Mouse (Mus musculus) stomach, postnatal 0 days (tissue): ENCODE measurements at regions not wholly inside any gene's neighbourhood (a gene's known extent, or its start where the extent isn't known, plus 50 kb on each side); places are given as distances from the start of the nearest gene placed in this dataset.

ENCODE experiments used
- CTCF ChIP-seq: IDR thresholded peaks from 2 replicates; pipeline ENCODE4 v1.5.1; 2016; ENCODE audit warnings: antibody characterized with exemption, low read depth, mild to moderate bottlenecking, moderate library complexity
- EP300 ChIP-seq: optimal IDR thresholded peaks from 2 replicates; pipeline ENCODE3; 2016; ENCODE audit warnings: antibody characterized with exemption

GRCm38 (mm10) chr8:23507661-23508060, 1096.5 kb downstream of the Mrps31 start:
- no peak for TF ChIP-seq CTCF
- TF ChIP-seq EP300 = no peak
